Mouse (Mus musculus) T-helper 2 cell (primary cell): ENCODE data around the gene Ss18l1.

Source experiments
- in situ Hi-C: fragments of 300-600 bp; cut with MboI, MseI; formaldehyde crosslinking; loops from one replicate; pipeline ENCODE4 v1.15.1; 2025; ENCODE audit warnings: high pct_unique_total_duplicates

Gene Ss18l1

DNA sequence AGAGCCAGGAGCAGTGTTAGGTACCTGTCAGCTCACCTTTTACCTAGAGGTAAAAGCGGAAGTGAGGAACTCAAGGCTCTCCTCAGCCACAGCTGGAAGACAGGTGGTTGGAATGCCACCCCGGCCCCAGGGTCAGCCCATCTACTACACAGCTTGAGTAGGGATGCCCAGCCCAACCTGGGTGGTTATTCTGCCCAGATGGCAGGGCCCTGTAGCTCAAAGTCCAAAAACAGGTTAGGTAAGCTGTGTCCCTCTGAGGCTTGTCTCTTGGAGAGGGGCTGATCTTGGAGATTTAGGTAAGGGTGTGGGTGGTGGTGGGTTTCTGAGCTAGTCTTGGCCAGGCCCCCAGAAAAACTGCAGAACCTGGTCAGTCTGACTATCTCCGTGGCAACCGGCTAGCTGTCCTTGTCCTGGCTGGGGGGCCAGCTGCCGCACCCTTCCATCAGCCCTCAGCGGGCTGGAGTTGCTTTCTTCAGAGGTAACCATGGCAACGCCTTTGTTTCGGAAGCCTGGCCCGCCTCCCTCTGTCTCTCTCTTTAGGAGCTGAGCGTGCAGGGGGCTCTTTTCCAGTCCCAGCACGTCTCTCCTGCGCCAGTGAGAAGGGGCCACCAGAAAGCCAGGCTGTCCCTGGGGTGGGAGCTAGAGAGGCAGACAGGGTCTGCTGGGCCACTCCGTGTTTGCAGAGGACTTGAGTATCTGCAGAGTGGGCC is 75.3 kb downstream of the Ss18l1 start:
- in situ Hi-C loops, result loop anchor here (5.0 kb wide), 1 partner anchor 75 kb away; the partner anchor contains the start of genes Psma7 and Ss18l1

DNA sequence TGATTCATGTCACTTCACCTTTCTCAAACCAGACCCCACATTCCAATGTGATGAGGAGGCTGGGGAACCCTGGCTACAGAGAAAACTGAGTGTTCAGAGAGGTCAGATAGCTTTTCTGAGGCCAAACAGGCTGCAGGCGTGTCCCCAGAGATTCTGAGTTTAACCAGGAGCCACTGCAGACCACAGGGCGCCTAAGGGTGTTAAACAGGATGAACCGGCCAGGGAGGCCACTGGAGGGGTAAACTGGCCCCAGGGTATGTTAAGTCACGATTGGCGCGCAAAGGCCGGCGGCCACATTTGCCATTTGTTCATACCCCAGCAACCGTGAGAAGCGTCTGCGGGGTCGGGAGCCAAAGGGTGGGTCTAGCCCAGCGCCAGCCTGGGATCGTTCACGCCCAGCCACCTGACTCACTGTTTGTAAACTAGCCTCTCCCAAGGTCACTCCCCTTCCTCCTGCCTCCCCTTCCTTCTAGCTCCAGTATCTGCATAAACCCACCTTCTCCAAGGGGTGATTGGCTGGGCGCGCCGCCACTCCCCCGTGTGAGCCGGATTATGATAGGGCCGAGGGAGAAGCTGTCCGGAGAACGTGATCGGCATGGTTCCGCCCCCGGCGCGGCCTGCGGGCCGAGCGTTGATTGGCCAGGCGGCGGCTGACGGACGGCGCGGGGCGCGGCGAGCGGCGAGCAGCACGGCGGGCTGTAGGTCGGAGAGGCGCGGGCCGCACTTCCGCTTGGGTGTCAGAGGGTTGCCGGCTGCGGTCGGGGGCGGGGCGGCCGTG is 76.5 kb downstream of the Ss18l1 start, which contains the start of gene Osbpl2:
Gene Osbpl2 (plus strand): TSS at position 646 of the 778 bp plus-strand sequence.
- in situ Hi-C loops, result loop anchor here (5.0 kb wide), 1 partner anchor 77 kb away; the partner anchor contains the start of genes Psma7 and Ss18l1
